Comparison of ENCODE assay signal across 15 mouse cellular contexts in genomic region chr2:156524078-156524477, GRCm38 (mm10). TPM values are rescaled to one million over a fixed set of nuclear protein-coding genes. Genes with fewer than 3 reads are reported as not detected.
DNase-seq lines count a peak whose midpoint lies in the region; ATAC-seq and TF ChIP-seq lines count a peak whose summit lies in the region.
"Had no signal": no experiment of that assay in that cellular context is flagged by ENCODE, and none has a peak within 500 bp of the region (broad histone marks: within the 10 kb centered on the region; RNA-seq: fewer than 3 reads in every experiment).

No protein-coding gene starts in this region.

- H3K4me1 ChIP-seq in hindbrain, embryonic 10.5 days (replicated peaks), result peaks cover 18% of the 10 kb centered on the region
- no peaks in the 10 kb centered on the region for H3K4me1 ChIP-seq in hindbrain, embryonic 14.5 days (replicated peaks; ENCODE audit: control insufficient read depth, insufficient read depth, low read length)
- no peaks in the 10 kb centered on the region for H3K4me1 ChIP-seq in midbrain, postnatal 0 days (ENCODE audit: insufficient read depth, low read length)
- no peaks in the 10 kb centered on the region for H3K4me1 ChIP-seq in midbrain, embryonic 16.5 days (ENCODE audit: control insufficient read depth, insufficient read depth, low read length)
- H3K4me1 ChIP-seq: heart, embryonic 13.5 days; hindbrain, embryonic 15.5 days; neural tube, embryonic 13.5 days had no signal

- 35% methylated on average over 3 of the region's 3 CpGs for WGBS in hindbrain, embryonic 10.5 days
- 32% methylated on average over 3 of the region's 3 CpGs for WGBS in hindbrain, embryonic 14.5 days
- 25% methylated on average over 3 of the region's 3 CpGs for WGBS in midbrain, postnatal 0 days
- WGBS in midbrain, embryonic 16.5 days, result 34% methylated on average over 3 of the region's 3 CpGs

- peaks cover 13% of the 10 kb centered on the region; the same call in 1 of the 2 replicates for H3K36me3 ChIP-seq in hindbrain, embryonic 10.5 days
- H3K36me3 ChIP-seq in hindbrain, embryonic 14.5 days (replicated peaks; ENCODE audit: control insufficient read depth, insufficient read depth), result peaks cover 85% of the 10 kb centered on the region
- peaks cover 58% of the 10 kb centered on the region for H3K36me3 ChIP-seq in midbrain, postnatal 0 days (ENCODE audit: insufficient read depth, low read length)
- peaks cover 24% of the 10 kb centered on the region; the same call in 1 of the 2 replicates for H3K36me3 ChIP-seq in midbrain, embryonic 16.5 days (ENCODE audit: control insufficient read depth, insufficient read depth, low read length)

- no peak overlapping the region for H3K9ac ChIP-seq in hindbrain, embryonic 14.5 days
- no peak overlapping the region for H3K9ac ChIP-seq in midbrain, postnatal 0 days (replicated peaks; ENCODE audit: low read length, poor library complexity, severe bottlenecking)
- no peak overlapping the region for H3K9ac ChIP-seq in midbrain, embryonic 16.5 days (ENCODE audit: low read depth, low read length)
- H3K9ac ChIP-seq: heart, embryonic 13.5 days; hindbrain, embryonic 15.5 days; neural tube, embryonic 13.5 days had no signal

- no peak overlapping the region for H3K27ac ChIP-seq in hindbrain, embryonic 10.5 days
- no peak overlapping the region for H3K27ac ChIP-seq in hindbrain, embryonic 14.5 days
- H3K27ac ChIP-seq in midbrain, postnatal 0 days (ENCODE audit: low read depth, low read length), result no peak overlapping the region
- H3K27ac ChIP-seq in midbrain, embryonic 16.5 days (ENCODE audit: low read length), result no peak overlapping the region
- H3K27ac ChIP-seq: heart, embryonic 13.5 days; hindbrain, embryonic 15.5 days; macrophage; neural tube, embryonic 13.5 days had no signal

- H3K9me3 ChIP-seq in hindbrain, embryonic 10.5 days, result no peaks in the 10 kb centered on the region
- no peaks in the 10 kb centered on the region for H3K9me3 ChIP-seq in hindbrain, embryonic 14.5 days (ENCODE audit: control insufficient read depth, low read length)
- no peaks in the 10 kb centered on the region for H3K9me3 ChIP-seq in midbrain, postnatal 0 days (ENCODE audit: low read length)
- no peaks in the 10 kb centered on the region for H3K9me3 ChIP-seq in midbrain, embryonic 16.5 days (replicated peaks; ENCODE audit: control insufficient read depth, low read length, poor library complexity, severe bottlenecking)
- H3K9me3 ChIP-seq: heart, embryonic 13.5 days; hindbrain, embryonic 15.5 days; neural tube, embryonic 13.5 days had no signal

- no peak for TF ChIP-seq CTCF in midbrain, postnatal 0 days (IDR thresholded peaks at IDR 0.05)

- H3K27me3 ChIP-seq in hindbrain, embryonic 10.5 days (ENCODE audit: insufficient read depth, poor library complexity, severe bottlenecking), result no peaks in the 10 kb centered on the region; the same call in 1 of the 2 replicates
- no peaks in the 10 kb centered on the region for H3K27me3 ChIP-seq in hindbrain, embryonic 14.5 days (ENCODE audit: control insufficient read depth, insufficient read depth, low read length)
- H3K27me3 ChIP-seq in midbrain, postnatal 0 days (ENCODE audit: insufficient read depth, low read length), result no peaks in the 10 kb centered on the region
- no peaks in the 10 kb centered on the region for H3K27me3 ChIP-seq in midbrain, embryonic 16.5 days (ENCODE audit: control insufficient read depth, insufficient read depth, low read depth, low read length)
- H3K27me3 ChIP-seq: hindbrain, embryonic 15.5 days; neural tube, embryonic 13.5 days had no signal

- peak; percentile 16 for DNase-seq in hindbrain, embryonic 10.5 days (ENCODE audit: low spot score)
- no peak for DNase-seq in hindbrain, embryonic 14.5 days (ENCODE audit: low spot score)
- DNase-seq in midbrain, postnatal 0 days (ENCODE audit: low spot score), result peak; percentile 30
- peak; percentile 21 for DNase-seq in lung, postnatal 25 days (ENCODE audit: low spot score)
- DNase-seq in cerebellum, adult 18-20 months, result no peak
- no peak for DNase-seq in c-Kit-positive CD71-positive TER-119-positive erythroid progenitor cells, embryonic 14.5 days (ENCODE audit: low spot score)
- DNase-seq: cerebellum, adult 2 months; gastrocnemius, postnatal 10 days; right cerebral cortex, postnatal 4 days; thymus, adult 2 months had no signal

- no peak overlapping the region for H3K4me3 ChIP-seq in hindbrain, embryonic 10.5 days
- no peak overlapping the region for H3K4me3 ChIP-seq in hindbrain, embryonic 14.5 days (replicated peaks; ENCODE audit: low read length)
- H3K4me3 ChIP-seq in midbrain, postnatal 0 days (ENCODE audit: low read depth, low read length), result no peak overlapping the region
- H3K4me3 ChIP-seq in midbrain, embryonic 16.5 days (ENCODE audit: low read depth, low read length), result no peak overlapping the region
- H3K4me3 ChIP-seq: heart, embryonic 13.5 days; hindbrain, embryonic 15.5 days; neural tube, embryonic 13.5 days had no signal

- ATAC-seq in hindbrain, embryonic 14.5 days (ENCODE audit: low FRiP score), result no peak
- no peak for ATAC-seq in midbrain, postnatal 0 days (ENCODE audit: low FRiP score)
- no peak for ATAC-seq in midbrain, embryonic 16.5 days

- no peak overlapping the region for H3K4me2 ChIP-seq in hindbrain, embryonic 14.5 days (replicated peaks)
- no peak overlapping the region for H3K4me2 ChIP-seq in midbrain, postnatal 0 days (ENCODE audit: low read depth, low read length, poor library complexity, severe bottlenecking)
- no peak overlapping the region for H3K4me2 ChIP-seq in midbrain, embryonic 16.5 days (ENCODE audit: low read length)
- H3K4me2 ChIP-seq: heart, embryonic 13.5 days; hindbrain, embryonic 15.5 days; neural tube, embryonic 13.5 days had no signal

RNA-seq across cellular contexts. Expression of gene Aar2, which starts 23.3 kb away (rescaled TPM):
- 45.9 and 50.2 TPM in 2 replicates for polyA plus RNA-seq in hindbrain, embryonic 10.5 days (2016; fragmentation: Nextera tagmentation; extraction: Ambion mirVana)
- 53.5 and 55.0 TPM in 2 replicates for polyA plus RNA-seq in hindbrain, embryonic 14.5 days (2014; fragmentation: Nextera tagmentation; extraction: Ambion mirVana)
- 49.1 and 53.5 TPM in 2 replicates for total RNA-seq in midbrain, postnatal 0 days (2014; rRNA removed)
- polyA plus RNA-seq in midbrain, postnatal 0 days (2015; fragmentation: Nextera tagmentation; extraction: Ambion mirVana), result 42.0 and 44.5 TPM in 2 replicates
- 46.7 and 48.2 TPM in 2 replicates for polyA plus RNA-seq in midbrain, embryonic 16.5 days (2015; fragmentation: Nextera tagmentation; extraction: Ambion mirVana)

Comparison
In these comparisons a context has a peak if more than half of its experiments do, and no peak if none do; other contexts are left out.
1. DNase-seq: peak in hindbrain, embryonic 10.5 days (single experiment), midbrain, postnatal 0 days (single experiment) and lung, postnatal 25 days (single experiment); none in hindbrain, embryonic 14.5 days (single experiment), cerebellum, adult 18-20 months (0 of 2) and c-Kit-positive CD71-positive TER-119-positive erythroid progenitor cells, embryonic 14.5 days (single experiment).